Mouse (Mus musculus): ENCODE measurements around the gene Gmfg. TPM values are rescaled to one million over a fixed set of nuclear protein-coding genes. Genes with fewer than 3 reads are reported as not detected.

Gmfg gene
- polyA plus RNA-seq, 1 experiment: 2.8 TPM

- no peak overlapping the region for H3K4me3 ChIP-seq (ENCODE audit: insufficient read depth, low read length)
- H3K4me1 ChIP-seq (ENCODE audit: control insufficient read depth, insufficient read depth, low read length): no peaks in the 10 kb centered on the region
- no peak overlapping the region for H3K27ac ChIP-seq (ENCODE audit: insufficient read depth, low read length)
- TF ChIP-seq CTCF (IDR thresholded peaks at IDR 0.05; ENCODE audit: extremely low read depth, insufficient read depth, low read length): no peak
- no peak for TF ChIP-seq POLR2A (IDR thresholded peaks at IDR 0.05; ENCODE audit: extremely low read depth, insufficient read depth, low read length)
These were observed 10.0 kb downstream of the Gmfg start for GRCm38 (mm10) chr7:28447101-28447830.

- TF ChIP-seq CTCF (IDR thresholded peaks at IDR 0.05; ENCODE audit: extremely low read depth, insufficient read depth, low read length) (no peak), POLR2A (IDR thresholded peaks at IDR 0.05; ENCODE audit: extremely low read depth, insufficient read depth, low read length) (no peak)
- peaks cover under 1% of the 10 kb centered on the region; the same call in 1 of the 2 replicates for H3K4me1 ChIP-seq (ENCODE audit: control insufficient read depth, insufficient read depth, low read length)
- H3K27ac ChIP-seq (ENCODE audit: insufficient read depth, low read length): no peak overlapping the region
- no peak overlapping the region for H3K4me3 ChIP-seq (ENCODE audit: insufficient read depth, low read length)
These were observed 10.9 kb downstream of the Gmfg start for GRCm38 (mm10) chr7:28447865-28448820.

- peak within 1 kb of the TSS; percentile 100 for H3K4me3 ChIP-seq (ENCODE audit: insufficient read depth, low read length)
- peaks cover 2% of the 10 kb centered on the region; the same call in 1 of the 2 replicates for H3K4me1 ChIP-seq (ENCODE audit: control insufficient read depth, insufficient read depth, low read length)
- no peak within 1 kb of the TSS for H3K27ac ChIP-seq (ENCODE audit: insufficient read depth, low read length)
- TF ChIP-seq POLR2A (IDR thresholded peaks at IDR 0.05; ENCODE audit: extremely low read depth, insufficient read depth, low read length): no peak
- no peak for TF ChIP-seq CTCF (IDR thresholded peaks at IDR 0.05; ENCODE audit: extremely low read depth, insufficient read depth, low read length)
These were observed 14.5 kb downstream of the Gmfg start, which contains the start of gene Lrfn1 for GRCm38 (mm10) chr7:28451531-28452360. Gene Lrfn1, plus strand, starts transcription at chr7:28451980.

GRCm38 (mm10) chr7:28452361-28453005 is 15.2 kb downstream of the Gmfg start:
- peak overlapping the region; percentile 100 for H3K4me3 ChIP-seq (ENCODE audit: insufficient read depth, low read length)
- TF ChIP-seq CTCF (IDR thresholded peaks at IDR 0.05; ENCODE audit: extremely low read depth, insufficient read depth, low read length) (no peak), POLR2A (IDR thresholded peaks at IDR 0.05; ENCODE audit: extremely low read depth, insufficient read depth, low read length) (no peak)

GRCm38 (mm10) chr7:28460361-28460760 is 23.1 kb downstream of the Gmfg start:
- no peaks in the 10 kb centered on the region for H3K4me1 ChIP-seq (ENCODE audit: control insufficient read depth, insufficient read depth, low read length)
- TF ChIP-seq POLR2A (IDR thresholded peaks at IDR 0.05; ENCODE audit: extremely low read depth, insufficient read depth, low read length): no peak
- no peak for TF ChIP-seq CTCF (IDR thresholded peaks at IDR 0.05; ENCODE audit: extremely low read depth, insufficient read depth, low read length)
- no peak overlapping the region for H3K27ac ChIP-seq (ENCODE audit: insufficient read depth, low read length)
- H3K4me3 ChIP-seq (ENCODE audit: insufficient read depth, low read length): no peak overlapping the region

More at GRCm38 (mm10) chr7:28452361-28453005, 15.2 kb downstream of the Gmfg start:
- Histone ChIP-seq H3K4me1 (ENCODE audit: control insufficient read depth, insufficient read depth, low read length) (peaks cover 2% of the 10 kb centered on the region; the same call in 1 of the 2 replicates), H3K27ac (ENCODE audit: insufficient read depth, low read length) (no peak overlapping the region)

GRCm38 (mm10) chr7:28462769-28463168 is 25.5 kb downstream of the Gmfg start:
- Histone ChIP-seq H3K27ac (ENCODE audit: insufficient read depth, low read length) (no peak overlapping the region), H3K4me1 (ENCODE audit: control insufficient read depth, insufficient read depth, low read length) (no peaks in the 10 kb centered on the region), H3K4me3 (ENCODE audit: insufficient read depth, low read length) (no peak overlapping the region)
- TF ChIP-seq POLR2A (IDR thresholded peaks at IDR 0.05; ENCODE audit: extremely low read depth, insufficient read depth, low read length) (no peak), CTCF (IDR thresholded peaks at IDR 0.05; ENCODE audit: extremely low read depth, insufficient read depth, low read length) (no peak)

GRCm38 (mm10) chr7:28464416-28465212 is 27.4 kb downstream of the Gmfg start:
- Histone ChIP-seq H3K4me1 (ENCODE audit: control insufficient read depth, insufficient read depth, low read length) (no peaks in the 10 kb centered on the region), H3K27ac (ENCODE audit: insufficient read depth, low read length) (no peak overlapping the region), H3K4me3 (ENCODE audit: insufficient read depth, low read length) (peak overlapping the region; percentile 28)
- TF ChIP-seq POLR2A (IDR thresholded peaks at IDR 0.05; ENCODE audit: extremely low read depth, insufficient read depth, low read length) (peak; percentile 60; the same call in 1 of the 2 replicates), CTCF (IDR thresholded peaks at IDR 0.05; ENCODE audit: extremely low read depth, insufficient read depth, low read length) (no peak)

GRCm38 (mm10) chr7:28466721-28467212 is 29.5 kb downstream of the Gmfg start:
- no peak overlapping the region for H3K4me3 ChIP-seq (ENCODE audit: insufficient read depth, low read length)
- no peak overlapping the region for H3K27ac ChIP-seq (ENCODE audit: insufficient read depth, low read length)
- H3K4me1 ChIP-seq (ENCODE audit: control insufficient read depth, insufficient read depth, low read length): no peaks in the 10 kb centered on the region

More at GRCm38 (mm10) chr7:28466721-28467212, 29.5 kb downstream of the Gmfg start:
- no peak for TF ChIP-seq CTCF (IDR thresholded peaks at IDR 0.05; ENCODE audit: extremely low read depth, insufficient read depth, low read length)
- no peak for TF ChIP-seq POLR2A (IDR thresholded peaks at IDR 0.05; ENCODE audit: extremely low read depth, insufficient read depth, low read length)

All from cortical plate, adult 2 months (tissue).